9 mouse cellular contexts compared by ENCODE assay signal in the genomic region with DNA sequence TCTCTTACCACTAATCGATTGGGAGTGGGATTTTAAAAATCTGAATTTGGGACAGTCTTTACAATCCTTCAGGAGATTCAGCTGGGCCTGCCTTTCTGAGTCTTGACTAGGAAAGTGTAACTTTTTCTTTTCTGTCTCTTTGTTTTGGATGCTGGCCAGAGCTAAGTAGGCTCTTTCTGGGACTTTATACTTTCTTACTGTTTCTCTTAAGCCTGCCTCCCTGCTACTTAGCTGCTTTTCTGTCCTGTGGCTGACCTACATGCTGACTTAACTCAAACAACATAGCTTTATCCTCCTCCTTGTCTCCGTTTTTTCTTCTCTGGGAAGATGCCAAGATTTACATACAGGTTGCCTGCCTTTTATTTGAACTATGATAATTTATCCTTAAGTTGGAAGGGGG. TPM values are rescaled to one million over a fixed set of nuclear protein-coding genes. Genes with fewer than 3 reads are reported as not detected.
A peak's percentile ranks its signal among the peaks of the same experiment; 100 is the strongest.
DNase-seq lines count a peak whose midpoint lies in the region; ATAC-seq lines count a peak whose summit lies in the region.
"Had no signal": no experiment of that assay in that cellular context is flagged by ENCODE, and none has a peak within 500 bp of the region (broad histone marks: within the 10 kb centered on the region; RNA-seq: fewer than 3 reads in every experiment).

No protein-coding gene starts in this region.

- peak overlapping the region; percentile 39; the same call in 1 of the 2 replicates for H3K27ac ChIP-seq in embryonic facial prominence, embryonic 15.5 days (replicated peaks)
- H3K27ac ChIP-seq: midbrain, embryonic 10.5 days; neural tube, embryonic 12.5 days had no signal

- H3K9me3 ChIP-seq in embryonic facial prominence, embryonic 15.5 days (replicated peaks): no peaks in the 10 kb centered on the region
- H3K9me3 ChIP-seq: midbrain, embryonic 10.5 days; neural tube, embryonic 12.5 days had no signal

- H3K36me3 ChIP-seq in embryonic facial prominence, embryonic 15.5 days: no peaks in the 10 kb centered on the region

- H3K9ac ChIP-seq in embryonic facial prominence, embryonic 15.5 days: no peak overlapping the region
- H3K9ac ChIP-seq: neural tube, embryonic 12.5 days had no signal

- DNase-seq in kidney, adult 9 months: peak; percentile 56
- no peak for DNase-seq in kidney, adult 18-20 months
- DNase-seq in adipocyte (ENCODE audit: low spot score): peak; percentile 43
- DNase-seq in lung, postnatal 14 days: peak; percentile 23
- no peak for DNase-seq in right cerebral cortex, postnatal 14 days
- no peak for DNase-seq in cerebellum, postnatal 4 days (ENCODE audit: low spot score in 2 of 2)

- ATAC-seq in embryonic facial prominence, embryonic 15.5 days (ENCODE audit: insufficient number of reproducible peaks, low FRiP score, low TSS enrichment, low read depth): no peak

- WGBS in embryonic facial prominence, embryonic 15.5 days: 43% methylated on average over 2 of the region's 2 CpGs

- no peak overlapping the region for H3K4me2 ChIP-seq in embryonic facial prominence, embryonic 15.5 days (replicated peaks)
- H3K4me2 ChIP-seq: neural tube, embryonic 12.5 days had no signal

- H3K27me3 ChIP-seq in embryonic facial prominence, embryonic 15.5 days: no peaks in the 10 kb centered on the region
- H3K27me3 ChIP-seq: neural tube, embryonic 12.5 days had no signal

- no peak overlapping the region for H3K4me3 ChIP-seq in embryonic facial prominence, embryonic 15.5 days (replicated peaks)
- H3K4me3 ChIP-seq: midbrain, embryonic 10.5 days; neural tube, embryonic 12.5 days had no signal

- H3K4me1 ChIP-seq in embryonic facial prominence, embryonic 15.5 days: peaks cover 22% of the 10 kb centered on the region

RNA-seq across cellular contexts. Expression of a gene that starts 19.0 kb away (rescaled TPM):
- polyA plus RNA-seq in embryonic facial prominence, embryonic 15.5 days (2015; fragmentation: Nextera tagmentation; extraction: Ambion mirVana): 47.4 and 53.3 TPM in 2 replicates

Comparison
In these comparisons a context has a peak if more than half of its experiments do, and no peak if none do; other contexts are left out.
1. DNase-seq: peak in kidney, adult 9 months (single experiment), adipocyte (single experiment) and lung, postnatal 14 days (single experiment); none in kidney, adult 18-20 months (single experiment), right cerebral cortex, postnatal 14 days (single experiment) and cerebellum, postnatal 4 days (0 of 2).